Mouse (Mus musculus) midbrain, postnatal 0 days (tissue): ENCODE results near the gene Net1. TPM values are rescaled to one million over a fixed set of nuclear protein-coding genes. Genes with fewer than 3 reads are reported as not detected.
A peak's percentile ranks its signal among the peaks of the same experiment; 100 is the strongest.

Source experiments
- ATAC-seq: fragments of 200-750 bp; cut with Nextera tagmentation; 2 replicates; pipeline ENCODE4 v1.8.0; 2017; ENCODE audit warnings: moderate number of reproducible peaks, mild to moderate bottlenecking, moderate TSS enrichment, moderate library complexity; ENCODE audit not compliant: low FRiP score
- DNase-seq: peaks from one replicate; pipeline ENCODE4 v3.0.0-alpha.2; 2015; ENCODE audit warnings: low spot score
- H3K27ac ChIP-seq: fragments of 300-500 bp; sonication (generic); 2 replicates; pipeline ENCODE4 v1.5.1; 2014; ENCODE audit warnings: low read depth, mild to moderate bottlenecking, low read length, mixed read lengths
- H3K27me3 ChIP-seq: fragments of 300-500 bp; sonication (generic); 2 replicates; pipeline ENCODE4 v1.6.1; 2014; ENCODE audit warnings: low read length, control low read depth, mixed read lengths; ENCODE audit not compliant: insufficient read depth
- H3K36me3 ChIP-seq: fragments of 300-500 bp; sonication (generic); 2 replicates; pipeline ENCODE4 v1.6.1; 2014; ENCODE audit warnings: low read length, control low read depth, mixed read lengths; ENCODE audit not compliant: insufficient read depth
- H3K4me1 ChIP-seq: fragments of 300-500 bp; sonication (generic); 2 replicates; pipeline ENCODE4 v1.6.1; 2014; ENCODE audit warnings: mild to moderate bottlenecking, control low read depth, antibody characterized with exemption, low read length, mixed read lengths; ENCODE audit not compliant: insufficient read depth
- H3K4me2 ChIP-seq: fragments of 300-500 bp; sonication (generic); 2 replicates; pipeline ENCODE4 v1.6.1; 2014; ENCODE audit warnings: low read depth, mild to moderate bottlenecking, low read length, mixed read lengths; ENCODE audit not compliant: poor library complexity, severe bottlenecking
- H3K4me3 ChIP-seq: fragments of 300-500 bp; sonication (generic); 2 replicates; pipeline ENCODE4 v1.5.1; 2014; ENCODE audit warnings: low read depth, mild to moderate bottlenecking, low read length, moderate library complexity
- H3K9ac ChIP-seq: fragments of 300-500 bp; sonication (generic); replicated peaks from 2 replicates; pipeline ENCODE4 v1.6.1; 2014; ENCODE audit warnings: mild to moderate bottlenecking, low read length, moderate library complexity, mixed read lengths; ENCODE audit not compliant: poor library complexity, severe bottlenecking
- H3K9me3 ChIP-seq: fragments of 300-500 bp; sonication (generic); 2 replicates; pipeline ENCODE4 v1.6.1; 2016; ENCODE audit warnings: low read length, control low read depth
- CTCF ChIP-seq: IDR thresholded peaks from 2 replicates; pipeline ENCODE4 v1.5.1; 2016; ENCODE audit warnings: antibody characterized with exemption, mild to moderate bottlenecking
- WGBS: fragments of 180-500 bp; shearing (Covaris S2); extraction: QIAGEN DNeasy Blood & Tissue Kit; methylation state at CpG from one replicate; pipeline ENCODE4 v1.1.7; 2014; 5-methylcytosine and 5-hydroxymethylcytosine counted together
- polyA plus RNA-seq: library from polyadenylated mRNA; unstranded; fragments of >200 nt; fragmentation: Nextera tagmentation; extraction: Ambion mirVana; gene quantifications from 2 replicates; pipeline ENCODE4 v1.2.1, GENCODE M21; 2015
- total RNA-seq: library from RNA; depleted of rRNA; stranded (reverse); fragments of >200 nt; gene quantifications from 2 replicates; pipeline ENCODE4 v1.2.3, GENCODE M21; 2014

Gene Net1
- total and polyA plus RNA-seq, 2 experiments from 2014 or later = 12.3 to 17.7 TPM

DNA sequence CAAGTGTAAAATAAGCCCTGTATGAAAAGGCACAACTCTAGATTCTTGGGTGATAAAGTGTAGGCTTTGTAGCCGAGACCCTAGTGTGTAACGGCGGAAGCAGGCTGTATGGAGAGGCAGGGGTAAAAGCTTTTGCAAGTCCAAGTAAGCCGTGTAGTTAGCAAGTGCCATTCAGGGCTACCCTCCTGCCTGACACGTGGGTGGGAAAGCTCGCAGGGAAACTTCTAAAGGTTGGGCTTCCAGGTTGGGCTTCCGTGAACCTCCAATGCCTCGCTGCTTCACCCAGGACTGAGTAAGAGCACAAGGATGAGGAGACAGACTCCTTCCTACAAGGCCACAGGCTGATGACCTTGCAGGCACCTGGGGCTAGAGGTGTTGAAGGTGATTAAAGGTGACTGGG, 23.5 kb downstream of the Net1 start:
- no peak for ATAC-seq
- Histone ChIP-seq H3K4me2 (no peak overlapping the region), H3K36me3 (no peaks in the 10 kb centered on the region), H3K4me3 (no peak overlapping the region), H3K9me3 (no peaks in the 10 kb centered on the region), H3K27ac (no peak overlapping the region), H3K9ac (no peak overlapping the region), H3K27me3 (no peaks in the 10 kb centered on the region), H3K4me1 (no peaks in the 10 kb centered on the region)
- TF ChIP-seq CTCF = no peak
- WGBS = 81% methylated on average over 8 of the region's 8 CpGs
- no peak for DNase-seq

- Histone ChIP-seq H3K9me3 (no peaks in the 10 kb centered on the region), H3K4me2 (peak overlapping the region; percentile 82), H3K27me3 (no peaks in the 10 kb centered on the region), H3K9ac (peak overlapping the region; percentile 66), H3K27ac (no peak overlapping the region), H3K4me3 (peak overlapping the region; percentile 55), H3K36me3 (no peaks in the 10 kb centered on the region), H3K4me1 (no peaks in the 10 kb centered on the region)
- DNase-seq = peak; percentile 77
- WGBS = under 1% methylated on average over 35 of the region's 35 CpGs
- ATAC-seq = peak; percentile 94
- TF ChIP-seq CTCF = no peak
Observed at GRCm38 (mm10) chr13:3893126-3893734, 24.8 kb downstream of the Net1 start.

GRCm38 (mm10) chr13:3892601-3893000, 25.4 kb downstream of the Net1 start:
- WGBS = 21% methylated on average over 7 of the region's 7 CpGs
- Histone ChIP-seq H3K27ac (no peak overlapping the region), H3K9ac (no peak overlapping the region), H3K36me3 (no peaks in the 10 kb centered on the region), H3K27me3 (no peaks in the 10 kb centered on the region), H3K4me2 (peak overlapping the region; percentile 82), H3K4me3 (peak overlapping the region; percentile 55), H3K4me1 (no peaks in the 10 kb centered on the region), H3K9me3 (no peaks in the 10 kb centered on the region)
- DNase-seq (no peak), ATAC-seq (no peak)
- TF ChIP-seq CTCF = no peak

DNA sequence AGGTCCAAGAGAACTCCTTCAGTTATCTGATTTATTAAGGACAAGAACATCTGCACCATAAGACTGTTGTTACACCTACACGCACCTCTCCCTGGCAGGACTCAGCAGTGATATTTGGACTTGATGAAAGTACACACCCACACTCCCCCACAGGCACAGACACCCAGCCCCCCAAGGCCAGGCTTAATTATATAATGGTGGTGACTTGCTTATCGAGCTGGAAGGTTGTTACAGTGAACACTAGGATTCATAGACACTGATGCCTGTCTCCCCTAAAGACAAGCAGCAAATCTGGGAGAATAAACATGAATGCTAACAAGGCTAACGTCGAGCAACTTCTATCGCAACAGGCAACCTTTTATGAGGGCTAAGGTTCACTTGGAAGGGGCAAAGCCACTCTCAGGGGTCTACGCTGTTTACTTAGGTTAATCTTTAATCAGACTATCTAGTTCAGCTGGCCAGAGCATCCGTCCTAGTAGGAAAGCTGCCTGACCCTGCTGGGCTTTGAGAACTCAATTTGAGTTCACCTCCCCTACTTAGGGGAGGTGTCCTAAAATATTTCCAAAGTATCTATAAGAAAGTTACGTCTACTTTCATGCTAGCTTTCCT, 26.4 kb downstream of the Net1 start:
- Histone ChIP-seq H3K4me3 (peak overlapping the region; percentile 5; the same call in 1 of the 2 replicates), H3K27ac (no peak overlapping the region), H3K9ac (no peak overlapping the region), H3K36me3 (peaks cover 9% of the 10 kb centered on the region; the same call in 1 of the 2 replicates), H3K27me3 (no peaks in the 10 kb centered on the region), H3K4me2 (no peak overlapping the region; the same call in 1 of the 2 replicates), H3K4me1 (no peaks in the 10 kb centered on the region), H3K9me3 (no peaks in the 10 kb centered on the region)
- DNase-seq (no peak), ATAC-seq (no peak)
- TF ChIP-seq CTCF = no peak
- WGBS = 69% methylated on average over 8 of the region's 8 CpGs

- H3K4me3 ChIP-seq = no peak overlapping the region
- no peak overlapping the region for H3K9ac ChIP-seq
- no peak overlapping the region for H3K27ac ChIP-seq
- peaks cover 13% of the 10 kb centered on the region; the same call in 1 of the 2 replicates for H3K36me3 ChIP-seq
- no peak overlapping the region for H3K4me2 ChIP-seq
- 64% methylated on average over 8 of the region's 8 CpGs for WGBS
- no peaks in the 10 kb centered on the region for H3K9me3 ChIP-seq
- H3K27me3 ChIP-seq = no peaks in the 10 kb centered on the region
- no peak for TF ChIP-seq CTCF
- DNase-seq (no peak), ATAC-seq (no peak)
- no peaks in the 10 kb centered on the region for H3K4me1 ChIP-seq
Observed at GRCm38 (mm10) chr13:3890061-3890460, 28.0 kb downstream of the Net1 start.

DNA sequence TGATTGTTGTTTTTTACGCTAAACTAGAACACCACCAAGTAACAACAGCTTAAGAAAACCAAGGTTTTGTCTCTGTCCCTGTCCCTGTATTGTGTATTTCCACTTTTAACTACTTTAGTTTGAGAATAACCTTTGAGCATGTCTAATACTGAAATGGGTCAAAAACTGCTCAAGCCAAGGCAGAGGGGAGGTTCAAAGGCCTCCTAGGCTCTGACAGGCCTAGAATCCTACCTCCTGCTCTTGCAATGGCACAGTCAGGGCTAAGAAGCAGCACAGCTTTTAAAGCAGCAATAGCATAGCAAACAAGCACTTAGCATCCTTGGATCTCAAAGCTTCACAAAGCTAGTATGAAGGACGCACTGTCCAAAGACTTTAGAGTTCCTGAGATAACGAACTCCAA, 28.9 kb downstream of the Net1 start:
- Histone ChIP-seq H3K9ac (no peak overlapping the region), H3K4me3 (no peak overlapping the region), H3K27me3 (no peaks in the 10 kb centered on the region), H3K36me3 (peaks cover 13% of the 10 kb centered on the region; the same call in 1 of the 2 replicates), H3K4me2 (no peak overlapping the region), H3K27ac (no peak overlapping the region), H3K4me1 (no peaks in the 10 kb centered on the region), H3K9me3 (no peaks in the 10 kb centered on the region)
- 97% methylated on average over 3 of the region's 3 CpGs for WGBS
- no peak for TF ChIP-seq CTCF
- DNase-seq (no peak), ATAC-seq (no peak)
